Mouse (Mus musculus) hindbrain, embryonic 16.5 days (tissue): ENCODE results near the gene M6pr. TPM values are rescaled to one million over a fixed set of nuclear protein-coding genes. Genes with fewer than 3 reads are reported as not detected.

ENCODE experiments used
- ATAC-seq: fragments of 200-750 bp; cut with Nextera tagmentation; 2 replicates; pipeline ENCODE4 v1.8.0; 2017; ENCODE audit warnings: moderate TSS enrichment, moderate library complexity
- H3K27ac ChIP-seq: fragments of 300-500 bp; sonication (generic); 2 replicates; pipeline ENCODE4 v1.5.1; 2014; ENCODE audit warnings: low read depth, mild to moderate bottlenecking, control low read depth, low read length, moderate library complexity
- H3K27me3 ChIP-seq: fragments of 300-500 bp; sonication (generic); replicated peaks from 2 replicates; pipeline ENCODE4 v1.6.1; 2014; ENCODE audit warnings: low read length; ENCODE audit not compliant: control insufficient read depth, insufficient read depth
- H3K36me3 ChIP-seq: fragments of 300-500 bp; sonication (generic); 2 replicates; pipeline ENCODE4 v1.6.1; 2014; ENCODE audit warnings: mild to moderate bottlenecking, low read length, moderate library complexity, mixed read lengths; ENCODE audit not compliant: control insufficient read depth, insufficient read depth
- H3K4me1 ChIP-seq: fragments of 300-500 bp; sonication (generic); 2 replicates; pipeline ENCODE4 v1.6.1; 2014; ENCODE audit warnings: low read depth, low read length; ENCODE audit not compliant: control insufficient read depth, insufficient read depth
- H3K4me2 ChIP-seq: fragments of 300-500 bp; sonication (generic); 2 replicates; pipeline ENCODE4 v1.6.1; 2014; ENCODE audit warnings: mild to moderate bottlenecking, low read length, control low read depth, moderate library complexity
- H3K4me3 ChIP-seq: fragments of 300-500 bp; sonication (generic); 2 replicates; pipeline ENCODE4 v1.5.1; 2014; ENCODE audit warnings: mild to moderate bottlenecking, low read length, control low read depth, moderate library complexity
- H3K9ac ChIP-seq: fragments of 300-500 bp; sonication (generic); 2 replicates; pipeline ENCODE4 v1.6.1; 2014; ENCODE audit warnings: low read depth, mild to moderate bottlenecking, control low read depth, low read length, moderate library complexity
- H3K9me3 ChIP-seq: fragments of 300-500 bp; sonication (generic); 2 replicates; pipeline ENCODE4 v1.6.1; 2014; ENCODE audit warnings: mild to moderate bottlenecking, low read length, moderate library complexity; ENCODE audit not compliant: control insufficient read depth
- whole genome bisulfite sequencing: fragments of 180-500 bp; shearing (Covaris S2); extraction: QIAGEN DNeasy Blood & Tissue Kit; methylation state at CpG from one replicate; pipeline ENCODE4 v1.1.7; 2014; 5-methylcytosine and 5-hydroxymethylcytosine counted together
- polyA plus RNA-seq: library from polyadenylated mRNA; unstranded; fragments of >200 nt; fragmentation: Nextera tagmentation; extraction: Ambion mirVana; gene quantifications from 2 replicates; pipeline ENCODE4 v1.2.1, GENCODE M21; 2015

Gene M6pr
- polyA plus RNA-seq, 1 experiment from 2014 or later, result 51.8 TPM

DNA sequence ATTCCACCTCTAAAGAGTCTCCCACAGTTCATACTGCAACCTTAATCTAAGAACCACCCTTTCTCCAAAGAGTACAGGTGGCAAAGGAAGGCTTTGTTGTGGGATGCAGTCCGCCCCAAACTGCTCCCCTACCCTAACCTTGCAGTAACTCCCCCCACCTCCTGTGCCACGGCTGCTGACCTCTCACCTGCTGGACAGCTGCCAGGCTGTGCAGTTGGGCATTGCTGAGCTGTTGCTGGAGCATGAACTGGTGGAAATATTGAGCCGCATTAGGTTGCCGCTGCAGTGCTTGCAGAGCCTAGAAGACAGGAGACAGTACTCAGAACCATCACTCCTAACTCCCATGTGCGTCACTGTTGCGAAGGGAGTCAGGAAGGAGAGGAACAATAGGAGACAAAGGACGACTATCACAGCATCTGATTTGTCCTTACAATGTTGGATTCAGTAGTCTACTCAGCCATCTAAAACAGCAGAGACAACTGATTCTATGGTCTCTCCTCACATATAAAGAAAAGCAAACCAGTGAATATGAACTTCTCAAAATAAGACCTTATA lies 26.3 kb downstream of the M6pr start:
- peaks cover 25% of the 10 kb centered on the region for H3K36me3 ChIP-seq

DNA sequence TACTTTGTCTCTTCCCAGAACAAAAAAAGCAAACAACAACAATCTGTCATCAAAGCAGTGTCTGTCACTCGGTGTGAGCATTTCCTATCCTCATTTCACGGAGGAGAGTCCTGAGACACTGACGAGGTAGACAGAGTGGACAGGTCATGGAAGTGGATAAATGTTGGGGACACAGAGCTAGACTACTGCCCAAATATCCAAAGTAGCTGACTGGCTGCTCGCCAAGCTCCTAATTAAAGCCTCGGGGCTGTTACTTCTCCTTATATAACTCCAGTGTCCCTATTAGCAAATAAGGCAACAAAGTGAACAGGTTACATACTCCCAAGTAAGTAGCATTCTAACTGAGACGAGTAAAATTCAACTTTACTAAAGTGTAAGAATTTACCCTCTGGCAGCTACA lies 29.0 kb downstream of the M6pr start:
- no peak overlapping the region for H3K27ac ChIP-seq
- no peak for ATAC-seq
- H3K36me3 ChIP-seq, result peaks cover 16% of the 10 kb centered on the region
- H3K9ac ChIP-seq, result no peak overlapping the region
- WGBS, result 48% methylated on average over 6 of the region's 6 CpGs
- no peaks in the 10 kb centered on the region for H3K9me3 ChIP-seq
- no peak overlapping the region for H3K4me3 ChIP-seq
- no peaks in the 10 kb centered on the region for H3K27me3 ChIP-seq
- no peak overlapping the region for H3K4me2 ChIP-seq
- H3K4me1 ChIP-seq, result peaks cover 15% of the 10 kb centered on the region

More for the DNA sequence above, 26.3 kb downstream of the M6pr start:
- no peaks in the 10 kb centered on the region for H3K9me3 ChIP-seq
- H3K4me3 ChIP-seq, result no peak overlapping the region
- no peaks in the 10 kb centered on the region for H3K27me3 ChIP-seq
- no peak overlapping the region for H3K27ac ChIP-seq
- 83% methylated on average over 7 of the region's 7 CpGs for WGBS
- peaks cover 10% of the 10 kb centered on the region for H3K4me1 ChIP-seq
- ATAC-seq, result no peak
- H3K4me2 ChIP-seq, result no peak overlapping the region
- H3K9ac ChIP-seq, result no peak overlapping the region

DNA sequence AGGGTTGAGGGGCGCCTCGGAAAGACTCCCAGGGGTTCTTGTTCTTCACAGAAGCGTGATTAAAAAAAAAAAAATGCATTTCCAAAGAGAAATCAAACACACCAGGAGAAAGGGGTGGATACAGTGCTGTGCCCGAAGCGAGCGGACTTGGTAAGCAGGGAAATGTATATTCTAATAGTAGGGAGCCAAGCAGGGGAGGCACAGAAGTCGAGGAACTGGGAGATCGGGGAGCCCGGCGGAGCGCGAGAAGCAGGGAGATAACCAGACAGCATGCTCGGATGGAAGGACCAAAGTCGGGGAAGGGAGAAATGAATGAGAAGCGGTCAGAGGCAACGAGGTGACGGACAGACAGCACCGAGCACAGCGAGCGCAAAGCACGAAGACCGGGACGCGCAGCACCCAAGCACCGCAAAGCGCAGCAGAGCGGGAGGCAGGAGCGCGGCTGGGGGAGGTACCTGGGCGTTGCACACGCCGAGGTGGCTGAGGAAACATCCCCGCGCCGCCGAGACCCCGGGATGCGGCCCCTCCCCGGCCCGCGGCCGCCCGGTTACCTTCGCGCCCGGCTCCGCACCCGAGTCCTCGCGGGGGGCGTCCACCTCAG lies 30.6 kb downstream of the M6pr start:
- 0% methylated on average over 26 of the region's 51 CpGs for WGBS
- peaks cover 15% of the 10 kb centered on the region for H3K4me1 ChIP-seq
- no peaks in the 10 kb centered on the region for H3K9me3 ChIP-seq

DNA sequence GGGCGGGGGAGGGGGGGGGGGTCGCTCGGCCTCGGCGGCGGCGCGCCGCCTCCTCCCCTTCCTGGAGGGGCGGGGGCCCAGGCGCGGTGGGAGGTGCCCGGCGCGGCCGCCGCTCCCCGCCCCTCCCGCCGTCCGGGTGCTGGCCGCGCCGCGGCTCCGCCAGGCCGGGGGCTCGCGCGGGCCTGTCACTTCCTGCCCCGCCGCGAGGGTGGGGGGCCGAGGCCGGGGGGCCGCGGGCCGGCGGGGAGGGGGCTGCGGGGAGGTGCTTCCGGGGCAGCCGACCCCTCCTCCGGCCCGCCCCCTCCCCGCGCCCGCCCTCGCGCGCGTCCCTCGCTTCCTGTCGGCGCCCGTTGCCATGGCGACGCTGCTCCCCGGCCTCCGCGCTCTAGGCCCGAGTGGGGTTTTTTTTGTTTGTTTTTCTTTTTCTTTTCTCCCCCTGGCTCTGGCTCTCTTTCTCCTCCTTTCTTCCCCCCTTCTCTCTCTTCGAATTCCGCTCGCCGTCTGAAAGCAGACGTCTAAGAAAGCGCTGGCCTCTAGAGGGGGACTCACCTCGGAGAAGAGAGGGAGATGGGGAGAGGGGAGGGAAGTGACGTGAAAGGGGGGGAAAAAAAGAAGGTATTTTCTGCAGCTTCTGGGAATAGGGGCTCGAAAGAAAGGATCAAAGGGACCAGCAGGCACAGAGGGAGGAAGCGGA lies 31.3 kb downstream of the M6pr start:
- H3K4me3 ChIP-seq, result peak overlapping the region; percentile 77
- under 1% methylated on average over 24 of the region's 71 CpGs for WGBS
- peaks cover 15% of the 10 kb centered on the region for H3K4me1 ChIP-seq
- no peaks in the 10 kb centered on the region for H3K9me3 ChIP-seq
- peaks cover 1% of the 10 kb centered on the region; the same call in 1 of the 2 replicates for H3K36me3 ChIP-seq
- peak overlapping the region; percentile 77 for H3K4me2 ChIP-seq
- H3K27me3 ChIP-seq, result no peaks in the 10 kb centered on the region
- H3K9ac ChIP-seq, result peak overlapping the region; percentile 92
- peak overlapping the region; percentile 98 for H3K27ac ChIP-seq
- ATAC-seq, result peak; percentile 93

More for the DNA sequence above, 30.6 kb downstream of the M6pr start:
- peak; percentile 80 for ATAC-seq
- peak overlapping the region; percentile 92 for H3K9ac ChIP-seq
- peaks cover 3% of the 10 kb centered on the region; the same call in 1 of the 2 replicates for H3K36me3 ChIP-seq
- peak overlapping the region; percentile 77 for H3K4me3 ChIP-seq
- H3K4me2 ChIP-seq, result peak overlapping the region; percentile 77
- no peaks in the 10 kb centered on the region for H3K27me3 ChIP-seq
- peak overlapping the region; percentile 98 for H3K27ac ChIP-seq

DNA sequence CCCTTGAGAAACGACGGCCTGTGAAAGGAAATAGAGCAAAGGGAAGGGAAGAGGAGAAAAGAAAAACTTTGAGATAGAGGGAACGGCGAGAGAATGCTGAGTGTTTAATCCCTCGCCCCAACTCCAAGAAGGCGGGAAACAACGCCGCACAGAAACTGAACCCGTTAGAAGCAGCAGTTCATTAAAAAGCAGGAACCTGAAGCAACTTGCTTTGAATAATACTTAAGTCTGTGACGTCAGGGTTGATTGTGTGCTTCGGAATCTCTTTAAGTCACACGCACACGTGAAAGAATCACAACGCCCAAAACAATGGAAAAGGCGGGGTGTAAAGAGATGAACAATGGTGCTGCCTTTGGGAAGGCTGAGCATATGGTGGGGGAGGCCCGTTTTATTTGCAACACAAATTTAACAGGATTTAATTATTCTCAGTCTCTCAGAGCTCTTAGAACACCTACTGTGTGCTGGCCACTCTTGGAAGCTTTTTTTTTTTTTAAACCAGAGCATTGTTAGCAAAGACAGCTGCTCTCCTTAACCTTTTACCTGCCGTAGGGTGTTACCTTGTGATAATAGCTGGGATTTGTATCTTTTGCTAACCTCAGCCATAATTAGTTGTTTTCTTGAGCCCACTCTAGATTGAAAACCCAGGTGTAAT lies 32.0 kb downstream of the M6pr start, which contains the start of gene Phc1:
Gene Phc1 (minus strand): TSS at position 213 of the 652 bp plus-strand sequence.
- peak within 1 kb of the TSS; percentile 77 for H3K4me3 ChIP-seq
- H3K27me3 ChIP-seq, result no peaks in the 10 kb centered on the region
- H3K4me1 ChIP-seq, result peaks cover 15% of the 10 kb centered on the region
- peak; percentile 64 for ATAC-seq
- H3K36me3 ChIP-seq, result no peaks in the 10 kb centered on the region
- no peaks in the 10 kb centered on the region for H3K9me3 ChIP-seq
- H3K27ac ChIP-seq, result peak within 1 kb of the TSS; percentile 98
- peak within 1 kb of the TSS; percentile 92 for H3K9ac ChIP-seq
- H3K4me2 ChIP-seq, result peak within 1 kb of the TSS; percentile 77
- under 1% methylated on average over 17 of the region's 17 CpGs for WGBS

DNA sequence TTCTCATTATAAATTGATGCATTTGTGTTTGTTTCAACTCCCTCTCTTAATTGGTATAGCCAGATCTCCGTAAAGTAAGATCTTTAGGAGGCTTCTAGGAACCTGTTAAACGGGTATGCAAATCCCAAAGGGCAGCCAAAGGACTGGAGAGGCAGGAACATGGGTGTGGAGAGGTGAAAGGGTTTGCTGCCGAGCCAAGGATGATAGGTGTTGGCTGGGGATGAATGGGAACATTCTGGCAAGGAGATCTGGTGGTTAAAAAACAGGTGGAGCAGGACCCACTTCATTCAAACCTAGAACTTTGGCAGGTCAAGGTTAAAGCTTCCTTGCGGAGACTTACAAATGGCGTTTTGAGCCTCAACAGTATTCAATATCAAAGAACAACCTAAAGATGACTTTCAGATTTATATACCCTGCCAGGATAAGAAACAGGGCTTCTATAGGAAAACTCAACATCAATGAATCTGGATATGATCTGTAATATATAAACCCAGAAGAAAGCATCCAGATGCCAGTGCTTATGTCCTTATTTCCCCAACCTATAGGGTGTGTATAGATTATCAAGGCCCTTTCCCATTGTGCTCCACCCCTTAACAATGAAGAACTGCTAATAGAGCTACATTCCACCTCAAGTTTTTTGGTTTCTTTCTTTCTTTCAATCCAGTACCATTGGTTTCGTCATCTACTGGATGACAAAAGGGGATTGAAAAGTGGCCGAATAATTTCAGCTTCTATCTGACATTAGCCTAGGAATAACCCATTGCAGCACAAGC lies 32.7 kb downstream of the M6pr start:
- Histone ChIP-seq H3K4me3 (peak overlapping the region; percentile 77), H3K36me3 (no peaks in the 10 kb centered on the region), H3K9ac (peak overlapping the region; percentile 4; the same call in 1 of the 2 replicates), H3K27ac (peak overlapping the region; percentile 98), H3K4me2 (peak overlapping the region; percentile 70), H3K9me3 (no peaks in the 10 kb centered on the region), H3K27me3 (no peaks in the 10 kb centered on the region), H3K4me1 (peaks cover 15% of the 10 kb centered on the region)
- ATAC-seq, result no peak
- WGBS, result 40% methylated on average over 7 of the region's 7 CpGs

DNA sequence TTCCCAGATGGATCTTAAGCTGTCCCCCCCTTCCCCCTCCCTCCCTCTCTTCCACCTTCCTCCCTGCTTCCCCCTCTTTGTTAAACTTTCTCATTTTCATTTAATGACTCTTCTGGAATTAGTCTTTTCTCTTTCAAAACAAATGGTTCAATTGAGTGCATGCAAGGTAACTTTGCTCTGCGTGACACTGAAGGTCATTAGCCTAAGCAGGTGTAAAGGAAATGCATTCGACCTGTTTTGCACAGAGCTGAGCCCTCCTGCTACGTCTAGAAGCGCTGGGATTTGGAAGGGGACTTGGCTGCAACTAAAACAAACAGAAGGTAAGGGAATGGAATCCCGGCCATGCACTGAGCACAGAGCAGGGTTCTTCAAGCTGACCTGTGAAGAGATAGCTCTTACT lies 33.6 kb downstream of the M6pr start:
- Histone ChIP-seq H3K27me3 (no peaks in the 10 kb centered on the region), H3K36me3 (no peaks in the 10 kb centered on the region), H3K4me2 (no peak overlapping the region), H3K4me1 (peaks cover 14% of the 10 kb centered on the region), H3K9me3 (no peaks in the 10 kb centered on the region), H3K27ac (no peak overlapping the region), H3K4me3 (no peak overlapping the region), H3K9ac (no peak overlapping the region)
- no peak for ATAC-seq
- 21% methylated on average over 5 of the region's 5 CpGs for WGBS

DNA sequence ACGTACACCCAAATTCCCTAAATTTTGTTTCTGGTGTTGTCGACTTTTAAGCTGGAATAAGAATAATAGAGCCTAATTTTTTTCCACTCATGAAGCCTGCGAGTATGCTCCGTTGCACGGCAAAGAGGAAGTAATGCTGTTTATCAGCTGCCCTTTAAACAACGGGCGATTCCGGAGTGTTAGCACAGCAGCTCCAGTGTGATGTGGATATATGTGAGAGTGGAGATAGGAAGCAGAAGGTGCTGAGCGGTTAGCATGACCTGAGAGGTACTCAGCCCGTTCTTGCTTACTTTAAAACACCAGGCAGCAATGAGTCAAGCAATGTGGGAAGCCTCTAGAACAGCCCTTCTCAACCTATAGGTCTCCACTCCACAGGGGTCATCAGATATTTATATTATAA lies 35.2 kb downstream of the M6pr start:
- Histone ChIP-seq H3K9me3 (no peaks in the 10 kb centered on the region), H3K4me2 (no peak overlapping the region), H3K36me3 (no peaks in the 10 kb centered on the region), H3K27me3 (no peaks in the 10 kb centered on the region), H3K4me3 (no peak overlapping the region), H3K4me1 (peaks cover 4% of the 10 kb centered on the region), H3K27ac (no peak overlapping the region), H3K9ac (no peak overlapping the region)
- WGBS, result 67% methylated on average over 10 of the region's 10 CpGs
- ATAC-seq, result no peak
